Mouse (Mus musculus): ENCODE measurements around the gene Fam24a.

DNA sequence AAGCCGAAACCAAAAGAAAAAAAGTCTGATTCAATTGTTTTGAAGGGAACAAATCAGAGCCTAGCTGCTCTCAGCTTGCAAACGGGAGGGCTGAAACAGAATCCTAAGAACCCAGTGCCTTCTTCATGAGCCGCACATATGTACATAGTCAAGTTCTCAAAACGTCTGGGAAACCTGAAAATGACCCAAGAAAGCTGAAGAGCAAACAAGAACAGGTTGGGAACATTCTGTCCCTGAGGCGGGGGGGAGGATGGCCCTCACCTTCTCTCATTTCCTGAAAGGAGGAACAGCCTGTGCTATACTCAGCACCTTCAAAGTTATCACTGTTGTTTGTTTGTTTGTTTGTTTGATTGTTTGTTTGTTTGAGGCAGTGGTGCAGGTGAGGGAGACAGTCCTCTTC, 26.9 kb upstream of the Fam24a start:
- no peak for TF ChIP-seq CTCF (IDR thresholded peaks at IDR 0.05; ENCODE audit: low read depth)
- TF ChIP-seq EP300 (IDR thresholded peaks at IDR 0.05; ENCODE audit: low read depth), result no peak
